Mouse (Mus musculus) liver, postnatal 0 days (tissue): ENCODE data around the gene Gm20388. TPM values are rescaled to one million over a fixed set of nuclear protein-coding genes. Genes with fewer than 3 reads are reported as not detected.

Experiments
- ATAC-seq: fragments of 200-750 bp; cut with Nextera tagmentation; 2 replicates; pipeline ENCODE4 v1.8.0; 2017; ENCODE audit warnings: mild to moderate bottlenecking, moderate library complexity
- DNase-seq: peaks from one replicate; pipeline ENCODE4 v3.0.0-alpha.2; 2016
- H3K27ac ChIP-seq: fragments of 300-500 bp; sonication (generic); 2 replicates; pipeline ENCODE4 v1.5.1; 2014; ENCODE audit warnings: antibody characterized with exemption, moderate library complexity, mild to moderate bottlenecking, low read depth
- H3K27me3 ChIP-seq: fragments of 300-500 bp; sonication (generic); 2 replicates; pipeline ENCODE4 v1.6.1; 2014; ENCODE audit warnings: low read length, control low read depth, mixed read lengths; ENCODE audit not compliant: insufficient read depth
- H3K36me3 ChIP-seq: fragments of 300-500 bp; sonication (generic); replicated peaks from 2 replicates; pipeline ENCODE4 v1.6.1; 2014; ENCODE audit warnings: mild to moderate bottlenecking, control low read depth, low read length, moderate library complexity, mixed read lengths; ENCODE audit not compliant: insufficient read depth
- H3K4me1 ChIP-seq: fragments of 300-500 bp; sonication (generic); 2 replicates; pipeline ENCODE4 v1.6.1; 2014; ENCODE audit warnings: antibody characterized with exemption, mild to moderate bottlenecking, control low read depth; ENCODE audit not compliant: insufficient read depth
- H3K4me2 ChIP-seq: fragments of 300-500 bp; sonication (generic); 2 replicates; pipeline ENCODE4 v1.6.1; 2014; ENCODE audit warnings: low read depth, mild to moderate bottlenecking, low read length, moderate library complexity, mixed read lengths
- H3K4me3 ChIP-seq: fragments of 300-500 bp; sonication (generic); 2 replicates; pipeline ENCODE4 v1.5.1; 2014; ENCODE audit warnings: low read depth, low read length
- H3K9ac ChIP-seq: fragments of 300-500 bp; sonication (generic); replicated peaks from 2 replicates; pipeline ENCODE4 v1.6.1; 2014; ENCODE audit warnings: mild to moderate bottlenecking, moderate library complexity
- H3K9me3 ChIP-seq: fragments of 300-500 bp; sonication (generic); 2 replicates; pipeline ENCODE4 v1.6.1; 2016; ENCODE audit warnings: mild to moderate bottlenecking, control low read depth, low read length, mixed read lengths
- CTCF ChIP-seq: sonication (generic); IDR thresholded peaks from 2 replicates; pipeline ENCODE4 v1.5.1; 2016; ENCODE audit warnings: antibody characterized with exemption, low read depth
- EP300 ChIP-seq: IDR thresholded peaks from 2 replicates; pipeline ENCODE4 v1.6.1; 2016; ENCODE audit warnings: antibody characterized with exemption, low read depth, mild to moderate bottlenecking
- WGBS: fragments of 180-500 bp; shearing (Covaris S2); extraction: QIAGEN DNeasy Blood & Tissue Kit; methylation state at CpG from one replicate; pipeline ENCODE4 v1.1.7; 2014; ENCODE audit not compliant: insufficient replicate concordance; 5-methylcytosine and 5-hydroxymethylcytosine counted together
- polyA plus RNA-seq: library from polyadenylated mRNA; unstranded; fragments of >200 nt; fragmentation: Nextera tagmentation; extraction: Ambion mirVana; gene quantifications from 2 replicates; pipeline ENCODE4 v1.2.1, GENCODE M21; 2015

Gm20388 gene
- polyA plus RNA-seq, 1 experiment from 2014 or later, result not detected

DNA sequence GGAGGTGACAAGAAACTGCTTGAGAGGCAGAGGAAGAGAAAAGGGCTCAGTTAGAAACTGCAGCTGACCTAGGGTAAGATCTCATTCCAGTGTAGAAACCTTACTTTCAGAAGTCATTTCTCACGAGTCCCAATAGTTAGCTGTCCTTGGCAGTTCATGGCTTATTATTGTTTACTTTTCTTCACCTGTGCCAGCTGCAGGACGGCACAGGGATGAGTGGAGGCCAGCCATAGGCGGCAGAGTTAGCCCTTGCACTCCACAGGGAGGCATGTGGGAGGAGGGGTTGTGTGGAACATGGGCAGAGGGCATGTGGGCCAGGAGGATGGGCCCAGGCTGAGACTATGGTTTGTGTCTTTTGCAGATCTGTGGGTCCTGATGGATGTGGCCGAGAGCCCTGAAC lies 2472.4 kb downstream of the Gm20388 start:
- WGBS, result 73% methylated on average over 4 of the region's 4 CpGs
- H3K4me2 ChIP-seq, result no peak overlapping the region
- no peak for TF ChIP-seq EP300
- no peak for TF ChIP-seq CTCF
- no peaks in the 10 kb centered on the region for H3K9me3 ChIP-seq
- H3K4me1 ChIP-seq, result peaks cover 6% of the 10 kb centered on the region; the same call in 1 of the 2 replicates
- ATAC-seq (peak; percentile 60), DNase-seq (no peak)
- H3K4me3 ChIP-seq, result no peak overlapping the region
- no peaks in the 10 kb centered on the region for H3K27me3 ChIP-seq
- no peak overlapping the region for H3K27ac ChIP-seq
- peaks cover 48% of the 10 kb centered on the region for H3K36me3 ChIP-seq
- H3K9ac ChIP-seq, result no peak overlapping the region

DNA sequence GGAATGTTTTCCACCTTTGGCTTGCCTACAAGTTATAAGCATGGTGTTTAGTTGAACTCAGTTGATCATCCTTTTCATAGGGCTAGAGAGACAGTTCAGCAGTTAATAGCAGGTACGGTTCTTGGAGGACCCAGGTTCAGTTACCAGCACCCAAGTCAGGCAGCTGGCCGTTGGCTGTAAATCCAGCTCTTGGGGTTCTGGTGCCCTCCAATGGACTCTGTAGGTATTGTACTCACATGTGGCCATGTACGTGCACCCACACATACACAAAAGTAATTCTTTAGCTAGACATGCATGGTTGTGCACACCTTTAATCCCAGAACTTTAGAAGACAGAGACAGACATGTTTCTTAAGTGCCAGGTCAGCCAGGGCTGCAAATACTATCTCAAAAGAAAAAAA lies 2478.7 kb downstream of the Gm20388 start:
- no peaks in the 10 kb centered on the region for H3K9me3 ChIP-seq
- no peak overlapping the region for H3K4me2 ChIP-seq
- no peaks in the 10 kb centered on the region for H3K4me1 ChIP-seq
- H3K9ac ChIP-seq, result no peak overlapping the region
- H3K27me3 ChIP-seq, result no peaks in the 10 kb centered on the region
- H3K4me3 ChIP-seq, result no peak overlapping the region
- H3K36me3 ChIP-seq, result peaks cover 77% of the 10 kb centered on the region
- 86% methylated on average over 3 of the region's 3 CpGs for WGBS
- no peak for TF ChIP-seq EP300
- TF ChIP-seq CTCF, result peak; percentile 42
- H3K27ac ChIP-seq, result no peak overlapping the region
- ATAC-seq (no peak), DNase-seq (no peak)

DNA sequence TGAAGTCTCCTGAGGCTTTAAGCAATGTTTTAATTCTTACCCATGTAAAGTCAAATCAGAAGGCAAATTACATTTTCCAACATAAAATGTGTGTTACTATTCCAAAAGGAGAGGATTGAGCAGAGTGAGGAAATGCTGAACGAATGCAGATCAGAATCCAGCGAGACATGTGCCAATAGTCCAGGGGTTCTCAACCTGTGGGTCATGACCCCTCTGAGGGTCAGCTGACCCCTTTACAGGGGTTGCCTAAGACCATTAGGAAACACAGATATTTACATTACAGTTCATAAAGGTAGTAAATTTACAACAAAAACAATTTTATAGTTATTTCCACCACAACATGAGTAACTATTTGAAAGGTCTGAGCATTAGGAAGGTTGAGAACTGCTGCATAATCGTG lies 2480.1 kb downstream of the Gm20388 start:
- H3K9me3 ChIP-seq, result no peaks in the 10 kb centered on the region
- no peak overlapping the region for H3K27ac ChIP-seq
- no peak for TF ChIP-seq EP300
- TF ChIP-seq CTCF, result no peak
- H3K36me3 ChIP-seq, result peaks cover 74% of the 10 kb centered on the region
- H3K9ac ChIP-seq, result no peak overlapping the region
- no peak overlapping the region for H3K4me2 ChIP-seq
- no peaks in the 10 kb centered on the region for H3K27me3 ChIP-seq
- ATAC-seq (peak; percentile 36; the same call in 1 of the 2 replicates), DNase-seq (no peak)
- H3K4me3 ChIP-seq, result no peak overlapping the region
- no peaks in the 10 kb centered on the region for H3K4me1 ChIP-seq
- 70% methylated on average over 3 of the region's 3 CpGs for WGBS

DNA sequence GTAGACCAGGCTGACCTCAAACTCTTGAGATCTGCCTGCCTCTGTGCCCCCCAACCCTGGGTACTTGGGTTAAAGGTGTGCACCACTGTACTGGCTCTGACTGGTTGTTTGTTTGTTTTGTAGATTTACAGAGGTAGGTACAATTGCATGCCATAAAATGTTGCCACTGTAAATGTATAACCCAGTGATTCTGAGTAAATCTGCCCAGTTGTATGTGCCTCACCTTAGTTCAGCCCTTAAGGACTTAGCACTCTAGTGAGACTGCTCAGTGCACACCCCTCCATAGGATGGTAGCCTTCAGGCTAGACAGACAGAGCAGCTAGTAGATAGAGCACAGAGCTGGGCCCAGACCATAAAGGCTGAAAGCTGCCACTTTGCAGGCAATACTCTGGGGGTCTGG lies 2483.1 kb downstream of the Gm20388 start:
- Histone ChIP-seq H3K36me3 (peaks cover 67% of the 10 kb centered on the region), H3K9me3 (no peaks in the 10 kb centered on the region), H3K9ac (no peak overlapping the region), H3K4me2 (no peak overlapping the region), H3K27me3 (no peaks in the 10 kb centered on the region), H3K4me1 (no peaks in the 10 kb centered on the region), H3K27ac (no peak overlapping the region), H3K4me3 (no peak overlapping the region)
- no peak for DNase-seq
- no peak for ATAC-seq
- TF ChIP-seq EP300 (no peak), CTCF (no peak)

DNA sequence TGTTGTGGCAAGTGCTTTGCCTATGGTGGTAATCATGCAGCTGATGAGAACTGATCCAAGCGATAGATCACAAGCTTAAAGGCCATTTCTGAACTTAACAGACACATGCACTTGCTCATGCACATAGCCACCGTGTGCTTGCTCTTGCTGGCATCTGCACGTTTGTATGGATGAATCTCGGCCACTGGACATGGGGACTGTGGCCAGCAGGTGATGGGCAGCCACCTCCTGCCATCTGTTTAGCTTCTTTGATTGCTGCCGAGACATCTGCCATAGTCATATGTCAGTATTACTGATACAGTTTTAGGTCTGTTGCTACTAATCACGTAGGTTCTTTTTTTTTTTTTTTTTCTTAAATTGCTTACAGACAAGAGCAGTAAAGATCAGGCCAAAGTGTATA lies 2484.7 kb downstream of the Gm20388 start:
- WGBS, result 90% methylated on average over 6 of the region's 6 CpGs
- DNase-seq (no peak), ATAC-seq (no peak)
- TF ChIP-seq CTCF, result no peak
- TF ChIP-seq EP300, result no peak
- no peaks in the 10 kb centered on the region for H3K9me3 ChIP-seq
- H3K9ac ChIP-seq, result no peak overlapping the region
- H3K4me3 ChIP-seq, result no peak overlapping the region
- no peaks in the 10 kb centered on the region for H3K4me1 ChIP-seq
- no peak overlapping the region for H3K27ac ChIP-seq
- peaks cover 70% of the 10 kb centered on the region for H3K36me3 ChIP-seq
- H3K27me3 ChIP-seq, result no peaks in the 10 kb centered on the region
- H3K4me2 ChIP-seq, result no peak overlapping the region

DNA sequence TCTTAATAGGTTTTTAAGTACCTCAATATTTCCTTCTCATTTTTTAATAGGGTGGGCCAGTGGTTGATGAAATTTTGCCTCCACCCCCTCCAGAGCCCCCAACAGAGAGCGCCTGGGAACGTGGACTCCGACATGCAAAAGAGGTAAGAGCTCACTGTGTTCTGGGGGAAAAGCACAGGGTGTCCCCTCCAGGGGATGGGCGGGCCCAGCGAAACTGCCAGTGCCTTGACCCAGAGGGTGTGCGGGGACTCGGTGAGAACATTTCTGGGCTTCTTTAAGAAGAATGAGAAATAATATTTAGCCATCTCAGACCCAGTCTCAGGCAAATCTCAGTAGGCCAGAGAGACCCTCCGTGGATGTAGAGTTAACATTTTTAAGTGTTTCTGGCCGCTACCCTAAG lies 2487.5 kb downstream of the Gm20388 start:
- H3K4me2 ChIP-seq, result no peak overlapping the region
- no peak overlapping the region for H3K4me3 ChIP-seq
- H3K9ac ChIP-seq, result no peak overlapping the region
- no peak overlapping the region for H3K27ac ChIP-seq
- WGBS, result 97% methylated on average over 9 of the region's 9 CpGs
- TF ChIP-seq EP300, result no peak
- no peak for TF ChIP-seq CTCF
- H3K36me3 ChIP-seq, result peaks cover 85% of the 10 kb centered on the region
- no peak for DNase-seq
- no peaks in the 10 kb centered on the region for H3K27me3 ChIP-seq
- no peak for ATAC-seq
- H3K4me1 ChIP-seq, result no peaks in the 10 kb centered on the region
- no peaks in the 10 kb centered on the region for H3K9me3 ChIP-seq

DNA sequence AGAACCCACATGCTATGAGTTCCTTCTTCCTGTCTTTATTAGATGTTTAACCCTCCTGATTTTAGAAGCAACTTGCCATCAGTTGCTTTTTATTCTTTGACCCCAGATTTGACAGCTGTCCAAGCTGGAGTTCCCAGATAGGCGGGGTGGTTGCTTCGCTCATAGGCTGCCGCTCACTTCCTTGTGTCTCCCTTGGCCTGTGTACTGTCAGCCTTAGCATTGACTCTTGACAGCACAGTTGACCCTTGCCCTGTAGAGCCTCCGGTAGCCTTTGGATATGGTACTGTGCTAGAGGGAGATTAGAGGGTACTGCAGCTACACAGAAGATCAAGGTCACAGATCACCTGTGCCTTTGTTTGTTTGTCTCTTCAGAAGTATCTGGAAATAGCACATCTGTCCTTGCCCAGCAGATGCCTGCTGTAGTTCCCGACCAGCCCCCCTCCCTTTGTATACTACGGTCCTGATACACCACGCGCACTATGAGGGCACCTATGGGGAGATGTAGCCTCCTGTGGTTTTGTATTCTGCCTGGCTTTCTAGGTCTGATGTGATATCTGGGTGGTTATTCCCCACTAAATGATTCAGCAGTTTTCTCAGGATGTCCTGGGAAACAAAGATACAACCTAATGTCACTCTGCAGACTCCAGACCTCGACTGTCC lies 2494.6 kb downstream of the Gm20388 start:
- TF ChIP-seq EP300 (no peak), CTCF (no peak)
- Histone ChIP-seq H3K4me3 (no peak overlapping the region), H3K4me1 (peaks cover 2% of the 10 kb centered on the region; the same call in 1 of the 2 replicates), H3K9me3 (no peaks in the 10 kb centered on the region), H3K27me3 (no peaks in the 10 kb centered on the region), H3K4me2 (no peak overlapping the region), H3K36me3 (peaks cover 86% of the 10 kb centered on the region), H3K27ac (no peak overlapping the region), H3K9ac (no peak overlapping the region)
- WGBS, result 47% methylated on average over 9 of the region's 9 CpGs
- DNase-seq (no peak), ATAC-seq (peak; percentile 65)
